Comparison of ENCODE assay signal across 7 mouse cellular contexts in the genomic region with DNA sequence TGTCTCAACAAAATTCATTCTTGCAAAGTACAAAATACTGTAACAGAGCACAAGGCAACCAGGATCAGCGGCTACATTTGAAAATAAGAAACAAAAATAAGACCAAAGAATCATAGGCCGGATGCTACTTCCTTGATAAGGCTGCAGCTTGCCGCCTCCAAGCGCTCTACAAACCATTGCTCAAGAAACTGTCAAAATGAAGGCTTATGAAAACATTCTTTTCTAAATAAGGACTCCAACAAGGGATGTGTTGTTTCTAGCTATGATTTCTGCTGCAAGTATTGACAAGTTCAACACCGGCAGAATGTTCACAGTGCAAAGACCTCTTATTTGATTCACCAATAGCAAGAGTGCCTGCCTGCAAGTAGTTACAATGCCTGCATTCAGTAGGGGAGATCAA. TPM values are rescaled to one million over a fixed set of nuclear protein-coding genes. Genes with fewer than 3 reads are reported as not detected.
DNase-seq lines count a peak whose midpoint lies in the region; ATAC-seq and TF ChIP-seq lines count a peak whose summit lies in the region.

No protein-coding gene starts in this region.

- no peak for ATAC-seq in embryonic facial prominence, embryonic 13.5 days (ENCODE audit: insufficient number of reproducible peaks, insufficient read depth, low FRiP score, low TSS enrichment, low read depth)
- no peak for ATAC-seq in kidney, embryonic 14.5 days (ENCODE audit: low FRiP score, low TSS enrichment)

- peaks cover 9% of the 10 kb centered on the region for H3K4me1 ChIP-seq in thymus, adult 2 months (replicated peaks; ENCODE audit: control insufficient read depth, insufficient read depth, low read length)
- peaks cover 11% of the 10 kb centered on the region for H3K4me1 ChIP-seq in embryonic facial prominence, embryonic 13.5 days
- peaks cover 20% of the 10 kb centered on the region; the same call in 1 of the 2 replicates for H3K4me1 ChIP-seq in kidney, embryonic 14.5 days (ENCODE audit: control insufficient read depth, insufficient read depth, low read length)

- 0 out of 2 replicates have a peak overlapping the region, but pooled peaks have one; percentile 90 for H3K9ac ChIP-seq in embryonic facial prominence, embryonic 13.5 days
- H3K9ac ChIP-seq in kidney, embryonic 14.5 days (ENCODE audit: low read depth, low read length), result peak overlapping the region; percentile 91

- H3K36me3 ChIP-seq in thymus, adult 2 months (ENCODE audit: control insufficient read depth, insufficient read depth, low read length), result no peaks in the 10 kb centered on the region
- no peaks in the 10 kb centered on the region for H3K36me3 ChIP-seq in embryonic facial prominence, embryonic 13.5 days
- H3K36me3 ChIP-seq in kidney, embryonic 14.5 days (ENCODE audit: control insufficient read depth, insufficient read depth, low read length), result peaks cover 5% of the 10 kb centered on the region; the same call in 1 of the 2 replicates
- no peaks in the 10 kb centered on the region for H3K36me3 ChIP-seq in myocyte (ENCODE audit: control insufficient read depth, insufficient read depth)

- no peak overlapping the region for H3ac ChIP-seq in myocyte (ENCODE audit: control insufficient read depth, insufficient read length)

- H3K79me2 ChIP-seq in myocyte (ENCODE audit: control insufficient read depth, insufficient read depth), result peaks cover 58% of the 10 kb centered on the region

- peak overlapping the region; percentile 73 for H3K27ac ChIP-seq in thymus, adult 2 months (ENCODE audit: control insufficient read depth, insufficient read depth, low read length)
- 0 out of 2 replicates have a peak overlapping the region, but pooled peaks have one; percentile 97 for H3K27ac ChIP-seq in embryonic facial prominence, embryonic 13.5 days
- H3K27ac ChIP-seq in kidney, embryonic 14.5 days (ENCODE audit: low read depth, low read length), result peak overlapping the region; percentile 95; the same call in 1 of the 2 replicates

- no peak for TF ChIP-seq CTCF in thymus, adult 2 months (IDR thresholded peaks at IDR 0.05; ENCODE audit: borderline replicate concordance, control insufficient read depth, extremely low read depth, insufficient read depth, low read length, poor library complexity)

- no peak overlapping the region; the same call in 1 of the 2 replicates for H3K4me3 ChIP-seq in thymus, adult 2 months (ENCODE audit: control insufficient read depth, insufficient read depth, low read length)
- peak overlapping the region; percentile 93 for H3K4me3 ChIP-seq in embryonic facial prominence, embryonic 13.5 days
- H3K4me3 ChIP-seq in kidney, embryonic 14.5 days (ENCODE audit: low read length), result peak overlapping the region; percentile 98
- H3K4me3 ChIP-seq in myocyte, result peak overlapping the region; percentile 36

- H3K4me2 ChIP-seq in embryonic facial prominence, embryonic 13.5 days, result peak overlapping the region; percentile 64
- H3K4me2 ChIP-seq in kidney, embryonic 14.5 days (replicated peaks; ENCODE audit: low read depth, low read length), result peak overlapping the region; percentile 69
- peak overlapping the region; percentile 90 for H3K4me2 ChIP-seq in myocyte (ENCODE audit: low read depth)

- no peaks in the 10 kb centered on the region for H3K9me3 ChIP-seq in embryonic facial prominence, embryonic 13.5 days
- no peaks in the 10 kb centered on the region for H3K9me3 ChIP-seq in kidney, embryonic 14.5 days (ENCODE audit: control insufficient read depth, low read length)

- WGBS in thymus, adult 2 months, result 0% methylated on average over 5 of the region's 5 CpGs
- WGBS in embryonic facial prominence, embryonic 13.5 days, result 44% methylated on average over 5 of the region's 5 CpGs
- 28% methylated on average over 5 of the region's 5 CpGs for WGBS in kidney, embryonic 14.5 days

- H3K27me3 ChIP-seq in thymus, adult 2 months (ENCODE audit: control insufficient read depth, insufficient read depth, low read length), result no peaks in the 10 kb centered on the region
- no peaks in the 10 kb centered on the region; the same call in 1 of the 2 replicates for H3K27me3 ChIP-seq in embryonic facial prominence, embryonic 13.5 days
- H3K27me3 ChIP-seq in kidney, embryonic 14.5 days (ENCODE audit: control insufficient read depth, insufficient read depth, low read length), result no peaks in the 10 kb centered on the region
- H3K27me3 ChIP-seq in myocyte (ENCODE audit: control insufficient read depth, insufficient read depth, insufficient read length), result no peaks in the 10 kb centered on the region

- DNase-seq in thymus, adult 2 months, result peak; percentile 23
- no peak for DNase-seq in thymus, adult 18-20 months
- DNase-seq in layer of hippocampus, postnatal 10 days (ENCODE audit: low spot score in 2 of 2), result no peak
- no peak for DNase-seq in cerebellum, postnatal 36 days

- TF ChIP-seq POLR2A in thymus, adult 2 months (IDR thresholded peaks at IDR 0.05; ENCODE audit: control insufficient read depth, extremely low read depth, insufficient read depth, low read length, poor library complexity), result no peak
- TF ChIP-seq POLR2A in myocyte (IDR thresholded peaks at IDR 0.05; ENCODE audit: insufficient read length, low read depth), result no peak

TF ChIP-seq in myocyte, 11 proteins besides CTCF, POLR2A, EP300 and RAD21:
- TF ChIP-seq TCF12 (IDR thresholded peaks at IDR 0.05; ENCODE audit: insufficient read depth, poor library complexity, severe bottlenecking) (no peak), E2F4 (IDR thresholded peaks at IDR 0.05; ENCODE audit: insufficient read depth) (no peak), USF1 (IDR thresholded peaks at IDR 0.05; ENCODE audit: low read depth) (no peak), MAX (IDR thresholded peaks at IDR 0.05; ENCODE audit: low read depth) (no peak), MYOG (IDR thresholded peaks at IDR 0.05; ENCODE audit: control insufficient read depth in 1 of 3, insufficient read depth in 1 of 3, insufficient read length in 2 of 3, low read depth in 2 of 3) (no peak), POLR2AphosphoS2 (IDR thresholded peaks at IDR 0.05; ENCODE audit: insufficient read length, low read depth) (no peak), REST (IDR thresholded peaks at IDR 0.05; ENCODE audit: insufficient read depth, insufficient read length) (no peak), TCF3 (IDR thresholded peaks at IDR 0.05; ENCODE audit: insufficient read length, low read depth) (no peak), CEBPB (IDR thresholded peaks at IDR 0.05; ENCODE audit: insufficient read depth, poor library complexity, severe bottlenecking) (no peak)

RNA-seq across cellular contexts. Expression of gene Fryl, which starts 1.8 kb away (rescaled TPM):
- polyA plus RNA-seq in thymus, adult 2 months (2012; rRNA removed), result 107 and 147 TPM in 2 replicates
- 28.5 and 30.2 TPM in 2 replicates for polyA plus RNA-seq in embryonic facial prominence, embryonic 13.5 days (2015; fragmentation: Nextera tagmentation; extraction: Ambion mirVana)
- polyA plus RNA-seq in kidney, embryonic 14.5 days (2014; fragmentation: Nextera tagmentation; extraction: Ambion mirVana), result 36.9 and 44.3 TPM in 2 replicates
- 15.3 TPM for polyA plus RNA-seq in myocyte (2012; fragmentation: generic; extraction: Trizol)
- 10 to 100 TPM; 66.1 to 71.6 TPM for total RNA-seq in layer of hippocampus, postnatal 10 days (2021)

RNA-seq across cellular contexts. Expression of gene Ociad1, which starts 37.9 kb away (rescaled TPM):
- 72.5 and 73.3 TPM in 2 replicates for polyA plus RNA-seq in thymus, adult 2 months (2012; rRNA removed)
- polyA plus RNA-seq in embryonic facial prominence, embryonic 13.5 days (2015; fragmentation: Nextera tagmentation; extraction: Ambion mirVana), result 216 and 225 TPM in 2 replicates
- polyA plus RNA-seq in kidney, embryonic 14.5 days (2014; fragmentation: Nextera tagmentation; extraction: Ambion mirVana), result 132 and 194 TPM in 2 replicates
- polyA plus RNA-seq in myocyte (2012; fragmentation: generic; extraction: Trizol), result 213 TPM
- 100 to 1,000 TPM; 325 to 333 TPM for total RNA-seq in layer of hippocampus, postnatal 10 days (2021)
